Mouse (Mus musculus) E14TG2a.4 (cell line): ENCODE results near the gene Adap1.

Source experiments
- H3K27me3 ChIP-seq: 2 replicates; pipeline ENCODE4 v1.6.1; 2014; ENCODE audit warnings: low read length, control low read depth; ENCODE audit not compliant: insufficient read depth
- H3K36me3 ChIP-seq: 2 replicates; pipeline ENCODE4 v1.6.1; 2014; ENCODE audit warnings: low read length, control low read depth; ENCODE audit not compliant: insufficient read depth
- H3K4me1 ChIP-seq: replicated peaks from 2 replicates; pipeline ENCODE4 v1.6.1; 2014; ENCODE audit warnings: low read depth, low read length, control low read depth
- H3K4me3 ChIP-seq: replicated peaks from 2 replicates; pipeline ENCODE4 v1.5.1; 2014; ENCODE audit warnings: mild to moderate bottlenecking, low read length
- H3K9me3 ChIP-seq: 2 replicates; pipeline ENCODE4 v1.6.1; 2014; ENCODE audit warnings: low read length, control low read depth
- CTCF ChIP-seq: conservative IDR thresholded peaks from 2 replicates; pipeline ENCODE4 v1.5.1; 2014; ENCODE audit warnings: low read length
- NANOG ChIP-seq: IDR thresholded peaks from 2 replicates; pipeline ENCODE4 v1.6.1; 2014; ENCODE audit warnings: borderline replicate concordance, low read length, mixed read lengths
- POU5F1 ChIP-seq: IDR thresholded peaks from 2 replicates; pipeline ENCODE4 v1.6.1; 2014; ENCODE audit warnings: low read length, borderline replicate concordance

Gene Adap1

GRCm38 (mm10) chr5:139332590-139333272 lies 7.3 kb upstream of the Adap1 start:
- TF ChIP-seq CTCF (no peak), POU5F1 (no peak), NANOG (no peak)
- H3K4me1 ChIP-seq, result peaks cover 62% of the 10 kb centered on the region
- H3K36me3 ChIP-seq, result peaks cover 15% of the 10 kb centered on the region
- H3K9me3 ChIP-seq, result no peaks in the 10 kb centered on the region
- 0 out of 2 replicates have a peak, but pooled peaks cover 3% of the 10 kb centered on the region for H3K27me3 ChIP-seq
- H3K4me3 ChIP-seq, result no peak overlapping the region

- H3K4me3 ChIP-seq, result no peak overlapping the region
- TF ChIP-seq POU5F1, result no peak
- peak; percentile 100 for TF ChIP-seq CTCF
- TF ChIP-seq NANOG, result no peak
- peaks cover 7% of the 10 kb centered on the region for H3K36me3 ChIP-seq
- no peaks in the 10 kb centered on the region for H3K9me3 ChIP-seq
- H3K27me3 ChIP-seq, result 0 out of 2 replicates have a peak, but pooled peaks cover 3% of the 10 kb centered on the region
- peaks cover 65% of the 10 kb centered on the region for H3K4me1 ChIP-seq
Measured at GRCm38 (mm10) chr5:139331742-139332141, 6.3 kb upstream of the Adap1 start.

GRCm38 (mm10) chr5:139330766-139331165 lies 5.3 kb upstream of the Adap1 start:
- no peaks in the 10 kb centered on the region for H3K36me3 ChIP-seq
- H3K4me3 ChIP-seq, result no peak overlapping the region
- H3K4me1 ChIP-seq, result peaks cover 69% of the 10 kb centered on the region
- H3K9me3 ChIP-seq, result no peaks in the 10 kb centered on the region
- TF ChIP-seq NANOG (no peak), CTCF (no peak), POU5F1 (no peak)
- 0 out of 2 replicates have a peak, but pooled peaks cover 3% of the 10 kb centered on the region for H3K27me3 ChIP-seq

- H3K4me1 ChIP-seq, result peaks cover 78% of the 10 kb centered on the region
- H3K27me3 ChIP-seq, result peaks cover 22% of the 10 kb centered on the region
- TF ChIP-seq NANOG, result no peak
- no peaks in the 10 kb centered on the region for H3K9me3 ChIP-seq
- no peak overlapping the region for H3K4me3 ChIP-seq
- peaks cover 7% of the 10 kb centered on the region for H3K36me3 ChIP-seq
Measured at GRCm38 (mm10) chr5:139327634-139328020, 2.2 kb upstream of the Adap1 start.

- no peaks in the 10 kb centered on the region for H3K9me3 ChIP-seq
- H3K4me1 ChIP-seq, result peaks cover 78% of the 10 kb centered on the region
- no peak overlapping the region for H3K4me3 ChIP-seq
- H3K36me3 ChIP-seq, result peaks cover 12% of the 10 kb centered on the region
- peaks cover 22% of the 10 kb centered on the region for H3K27me3 ChIP-seq
- no peak for TF ChIP-seq CTCF
Measured at GRCm38 (mm10) chr5:139326986-139327633, 1.7 kb upstream of the Adap1 start.

- Histone ChIP-seq H3K4me1 (peaks cover 73% of the 10 kb centered on the region), H3K36me3 (peaks cover 13% of the 10 kb centered on the region), H3K4me3 (peak overlapping the region; percentile 86), H3K27me3 (peaks cover 22% of the 10 kb centered on the region), H3K9me3 (no peaks in the 10 kb centered on the region)
- TF ChIP-seq CTCF (no peak), POU5F1 (no peak), NANOG (no peak; the same call in 1 of the 2 replicates)
Measured at GRCm38 (mm10) chr5:139326111-139326696, 782 bp upstream of the Adap1 start.

GRCm38 (mm10) chr5:139324691-139325394 lies 579 bp downstream of the Adap1 start:
- TF ChIP-seq NANOG (no peak), POU5F1 (no peak), CTCF (no peak)
- peaks cover 22% of the 10 kb centered on the region for H3K27me3 ChIP-seq

GRCm38 (mm10) chr5:139324045-139324491 lies 1.4 kb downstream of the Adap1 start:
- Histone ChIP-seq H3K4me1 (peaks cover 76% of the 10 kb centered on the region), H3K27me3 (peaks cover 19% of the 10 kb centered on the region), H3K9me3 (no peaks in the 10 kb centered on the region), H3K36me3 (peaks cover 20% of the 10 kb centered on the region), H3K4me3 (peak overlapping the region; percentile 86)
- TF ChIP-seq CTCF (no peak), POU5F1 (no peak), NANOG (no peak)

More at GRCm38 (mm10) chr5:139324691-139325394, 579 bp downstream of the Adap1 start:
- Histone ChIP-seq H3K4me1 (peaks cover 75% of the 10 kb centered on the region), H3K9me3 (no peaks in the 10 kb centered on the region), H3K36me3 (peaks cover 20% of the 10 kb centered on the region), H3K4me3 (peak overlapping the region; percentile 86)
